Mouse (Mus musculus) myocyte (in vitro differentiated cells): ENCODE results near the gene Hspb9.

ENCODE experiments used
- CEBPB ChIP-seq: IDR thresholded peaks from 2 replicates; pipeline ENCODE4 v1.6.1; 2011; ENCODE audit warnings: mild to moderate bottlenecking, moderate library complexity; ENCODE audit not compliant: poor library complexity, insufficient read depth, severe bottlenecking
- E2F4 ChIP-seq: IDR thresholded peaks from one replicate; pipeline ENCODE4 v1.6.1; 2011; ENCODE audit warnings: mild to moderate bottlenecking, control low read depth, moderate library complexity; ENCODE audit not compliant: insufficient read depth
- MAX ChIP-seq: IDR thresholded peaks from one replicate; pipeline ENCODE4 v1.6.1; 2011; ENCODE audit warnings: low read depth, mild to moderate bottlenecking, control low read depth
- MYOD1 ChIP-seq, 3 experiments: IDR thresholded peaks; one replicate each; pipeline ENCODE4 v1.6.1; 2011; ENCODE audit warnings: control low read depth in 2 of 3, low read depth in 2 of 3, mild to moderate bottlenecking in 2 of 3, moderate library complexity in 1 of 3; ENCODE audit not compliant: insufficient read length in 2 of 3, control insufficient read depth in 1 of 3
- MYOG ChIP-seq, 3 experiments: IDR thresholded peaks; one replicate each; pipeline ENCODE4 v1.6.1; 2011; ENCODE audit warnings: control low read depth in 2 of 3, low read depth in 2 of 3, mild to moderate bottlenecking in 2 of 3; ENCODE audit not compliant: insufficient read length in 2 of 3, control insufficient read depth in 1 of 3, insufficient read depth in 1 of 3
- POLR2A ChIP-seq: IDR thresholded peaks from one replicate; pipeline ENCODE4 v1.6.1; 2011; ENCODE audit warnings: low read depth, mild to moderate bottlenecking, control low read depth, moderate library complexity; ENCODE audit not compliant: insufficient read length
- POLR2AphosphoS2 ChIP-seq: IDR thresholded peaks from one replicate; pipeline ENCODE4 v1.6.1; 2011; ENCODE audit warnings: low read depth, control low read depth; ENCODE audit not compliant: insufficient read length
- REST ChIP-seq: IDR thresholded peaks from one replicate; pipeline ENCODE4 v1.6.1; 2011; ENCODE audit warnings: mild to moderate bottlenecking, control low read depth, moderate library complexity; ENCODE audit not compliant: insufficient read depth, insufficient read length
- SRF ChIP-seq: IDR thresholded peaks from one replicate; pipeline ENCODE4 v1.6.1; 2011; ENCODE audit warnings: low read depth; ENCODE audit not compliant: control insufficient read depth, insufficient read length
- TCF12 ChIP-seq: IDR thresholded peaks from one replicate; pipeline ENCODE4 v1.6.1; 2011; ENCODE audit warnings: mild to moderate bottlenecking, control low read depth; ENCODE audit not compliant: poor library complexity, insufficient read depth, severe bottlenecking
- TCF3 ChIP-seq: IDR thresholded peaks from one replicate; pipeline ENCODE4 v1.6.1; 2011; ENCODE audit warnings: low read depth, control low read depth; ENCODE audit not compliant: insufficient read length
- USF1 ChIP-seq: IDR thresholded peaks from one replicate; pipeline ENCODE4 v1.6.1; 2011; ENCODE audit warnings: low read depth, mild to moderate bottlenecking, control low read depth, moderate library complexity

DNA sequence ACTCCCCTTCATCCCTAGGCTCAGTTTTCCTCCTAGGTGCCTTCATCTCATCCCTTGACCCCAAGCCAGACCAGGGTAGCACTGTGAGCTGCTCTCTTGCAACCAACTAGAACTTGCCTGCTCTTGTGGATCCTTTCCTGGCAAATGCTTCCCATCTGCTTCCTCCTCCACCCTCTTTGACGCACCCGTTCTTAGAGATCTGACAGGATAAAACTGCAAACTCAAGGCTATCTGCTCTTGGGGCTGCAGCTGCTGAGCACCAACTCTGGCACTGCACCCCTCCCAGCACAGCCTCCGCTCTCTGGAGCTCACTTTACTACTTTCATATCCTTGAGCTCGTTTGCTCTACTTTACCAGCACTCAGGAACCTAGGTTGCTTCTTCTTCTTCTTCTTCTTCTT, 35.0 kb downstream of the Hspb9 start:
- TF ChIP-seq POLR2A = no peak
- TF ChIP-seq MYOD1 (IDR thresholded peaks at IDR 0.05; ENCODE audit: control insufficient read depth in 1 of 3, insufficient read length in 2 of 3, low read depth in 2 of 3) = no peak
- no peak for TF ChIP-seq REST
- no peak for TF ChIP-seq SRF
- no peak for TF ChIP-seq MAX
- no peak for TF ChIP-seq TCF12
- no peak for TF ChIP-seq POLR2AphosphoS2
- TF ChIP-seq E2F4 = no peak
- no peak for TF ChIP-seq MYOG (IDR thresholded peaks at IDR 0.05; ENCODE audit: control insufficient read depth in 1 of 3, insufficient read depth in 1 of 3, insufficient read length in 2 of 3, low read depth in 2 of 3)
- no peak for TF ChIP-seq USF1
- no peak for TF ChIP-seq TCF3
- no peak for TF ChIP-seq CEBPB
